Mouse (Mus musculus): Measurements from ENCODE around the gene Acap3. TPM values are rescaled to one million over a fixed set of nuclear protein-coding genes. Genes with fewer than 3 reads are reported as not detected.

The Acap3 gene
- polyA plus RNA-seq, 1 experiment from 2014 or later: 54.6 TPM

- Histone ChIP-seq H3K9ac (replicated peaks) (no peak overlapping the region), H3K4me1 (no peaks in the 10 kb centered on the region), H3K36me3 (peaks cover 90% of the 10 kb centered on the region), H3K9me3 (no peaks in the 10 kb centered on the region), H3K4me2 (replicated peaks) (no peak overlapping the region), H3K27ac (replicated peaks) (no peak overlapping the region), H3K27me3 (no peaks in the 10 kb centered on the region), H3K4me3 (no peak overlapping the region)
- no peak for ATAC-seq (ENCODE audit: low FRiP score, low read depth)
- 97% methylated on average over 13 of the region's 13 CpGs for WGBS
Measured at GRCm38 (mm10) chr4:155903246-155903645, 11.6 kb downstream of the Acap3 start.

GRCm38 (mm10) chr4:155904318-155905102 is 12.9 kb downstream of the Acap3 start:
- H3K9ac ChIP-seq (replicated peaks): no peak overlapping the region
- H3K27ac ChIP-seq (replicated peaks): no peak overlapping the region
- H3K4me2 ChIP-seq (replicated peaks): no peak overlapping the region
- H3K27me3 ChIP-seq: no peaks in the 10 kb centered on the region
- peaks cover 77% of the 10 kb centered on the region for H3K36me3 ChIP-seq
- no peak for ATAC-seq (ENCODE audit: low FRiP score, low read depth)
- no peaks in the 10 kb centered on the region for H3K9me3 ChIP-seq
- no peak overlapping the region for H3K4me3 ChIP-seq
- no peaks in the 10 kb centered on the region for H3K4me1 ChIP-seq
- 94% methylated on average over 12 of the region's 13 CpGs for WGBS

- WGBS: 86% methylated on average over 12 of the region's 13 CpGs
- H3K36me3 ChIP-seq: peaks cover 66% of the 10 kb centered on the region
Measured at GRCm38 (mm10) chr4:155905634-155906033, 14.0 kb downstream of the Acap3 start.

GRCm38 (mm10) chr4:155906125-155906524 is 14.5 kb downstream of the Acap3 start:
- no peaks in the 10 kb centered on the region for H3K4me1 ChIP-seq
- no peak overlapping the region for H3K4me2 ChIP-seq (replicated peaks)
- WGBS: 81% methylated on average over 9 of the region's 9 CpGs
- ATAC-seq (ENCODE audit: low FRiP score, low read depth): no peak
- H3K27me3 ChIP-seq: no peaks in the 10 kb centered on the region
- H3K36me3 ChIP-seq: peaks cover 61% of the 10 kb centered on the region
- H3K9me3 ChIP-seq: no peaks in the 10 kb centered on the region
- H3K9ac ChIP-seq (replicated peaks): no peak overlapping the region
- H3K27ac ChIP-seq (replicated peaks): no peak overlapping the region
- H3K4me3 ChIP-seq: no peak overlapping the region

More at GRCm38 (mm10) chr4:155905634-155906033, 14.0 kb downstream of the Acap3 start:
- Histone ChIP-seq H3K9ac (replicated peaks) (no peak overlapping the region), H3K27me3 (no peaks in the 10 kb centered on the region), H3K4me2 (replicated peaks) (no peak overlapping the region), H3K4me1 (no peaks in the 10 kb centered on the region), H3K4me3 (no peak overlapping the region), H3K9me3 (no peaks in the 10 kb centered on the region), H3K27ac (replicated peaks) (no peak overlapping the region)
- no peak for ATAC-seq (ENCODE audit: low FRiP score, low read depth)

GRCm38 (mm10) chr4:155907003-155907402 is 15.4 kb downstream of the Acap3 start:
- H3K4me3 ChIP-seq: no peak overlapping the region
- 86% methylated on average over 11 of the region's 11 CpGs for WGBS
- H3K27ac ChIP-seq (replicated peaks): no peak overlapping the region
- H3K9me3 ChIP-seq: no peaks in the 10 kb centered on the region
- no peak overlapping the region for H3K4me2 ChIP-seq (replicated peaks)
- H3K9ac ChIP-seq (replicated peaks): no peak overlapping the region
- H3K27me3 ChIP-seq: no peaks in the 10 kb centered on the region
- no peaks in the 10 kb centered on the region for H3K4me1 ChIP-seq
- peaks cover 52% of the 10 kb centered on the region for H3K36me3 ChIP-seq
- ATAC-seq (ENCODE audit: low FRiP score, low read depth): no peak

GRCm38 (mm10) chr4:155908281-155908680 is 16.7 kb downstream of the Acap3 start:
- whole genome bisulfite sequencing: 80% methylated on average over 7 of the region's 7 CpGs
- H3K27me3 ChIP-seq: no peaks in the 10 kb centered on the region
- H3K4me1 ChIP-seq: no peaks in the 10 kb centered on the region
- H3K4me2 ChIP-seq (replicated peaks): no peak overlapping the region
- peaks cover 39% of the 10 kb centered on the region for H3K36me3 ChIP-seq
- no peak overlapping the region for H3K9ac ChIP-seq (replicated peaks)
- no peaks in the 10 kb centered on the region for H3K9me3 ChIP-seq
- H3K4me3 ChIP-seq: no peak overlapping the region
- no peak overlapping the region for H3K27ac ChIP-seq (replicated peaks)
- no peak for ATAC-seq (ENCODE audit: low FRiP score, low read depth)

GRCm38 (mm10) chr4:155908751-155909150 is 17.1 kb downstream of the Acap3 start:
- 85% methylated on average over 4 of the region's 4 CpGs for WGBS
- H3K9ac ChIP-seq (replicated peaks): no peak overlapping the region
- H3K4me2 ChIP-seq (replicated peaks): no peak overlapping the region
- no peaks in the 10 kb centered on the region for H3K4me1 ChIP-seq
- H3K4me3 ChIP-seq: no peak overlapping the region
- H3K27me3 ChIP-seq: no peaks in the 10 kb centered on the region
- no peaks in the 10 kb centered on the region for H3K9me3 ChIP-seq
- no peak for ATAC-seq (ENCODE audit: low FRiP score, low read depth)
- H3K36me3 ChIP-seq: peaks cover 35% of the 10 kb centered on the region
- H3K27ac ChIP-seq (replicated peaks): no peak overlapping the region

- no peak overlapping the region for H3K4me2 ChIP-seq (replicated peaks)
- H3K27ac ChIP-seq (replicated peaks): no peak overlapping the region
- H3K36me3 ChIP-seq: no peaks in the 10 kb centered on the region
- H3K27me3 ChIP-seq: no peaks in the 10 kb centered on the region
- no peak overlapping the region for H3K9ac ChIP-seq (replicated peaks)
- no peak for ATAC-seq (ENCODE audit: low FRiP score, low read depth)
- 71% methylated on average over 1 of the region's 1 CpGs for WGBS
- H3K4me1 ChIP-seq: no peaks in the 10 kb centered on the region
- H3K9me3 ChIP-seq: no peaks in the 10 kb centered on the region
- no peak overlapping the region for H3K4me3 ChIP-seq
Measured at GRCm38 (mm10) chr4:155932031-155932430, 40.4 kb downstream of the Acap3 start.

- peak overlapping the region; percentile 90 for H3K9ac ChIP-seq (replicated peaks)
- ATAC-seq (ENCODE audit: low FRiP score, low read depth): peak; percentile 11; the same call in 1 of the 2 replicates
- peaks cover 21% of the 10 kb centered on the region for H3K4me1 ChIP-seq
- under 1% methylated on average over 17 of the region's 17 CpGs for WGBS
- H3K4me2 ChIP-seq (replicated peaks): peak overlapping the region; percentile 90
- H3K27me3 ChIP-seq: 0 out of 2 replicates have a peak, but pooled peaks cover 6% of the 10 kb centered on the region
- H3K4me3 ChIP-seq: peak overlapping the region; percentile 99
- no peaks in the 10 kb centered on the region for H3K9me3 ChIP-seq
- H3K27ac ChIP-seq (replicated peaks): peak overlapping the region; percentile 80
- peaks cover 23% of the 10 kb centered on the region for H3K36me3 ChIP-seq
Measured at GRCm38 (mm10) chr4:155943049-155943452, 51.4 kb downstream of the Acap3 start.

- H3K27me3 ChIP-seq: 0 out of 2 replicates have a peak, but pooled peaks cover 6% of the 10 kb centered on the region
- peaks cover 21% of the 10 kb centered on the region for H3K4me1 ChIP-seq
- under 1% methylated on average over 76 of the region's 85 CpGs for WGBS
- peaks cover 24% of the 10 kb centered on the region for H3K36me3 ChIP-seq
- H3K9ac ChIP-seq (replicated peaks): peak within 1 kb of the TSS; percentile 90
- no peaks in the 10 kb centered on the region for H3K9me3 ChIP-seq
- peak; percentile 99 for ATAC-seq (ENCODE audit: low FRiP score, low read depth)
- peak within 1 kb of the TSS; percentile 80 for H3K27ac ChIP-seq (replicated peaks)
- peak within 1 kb of the TSS; percentile 90 for H3K4me2 ChIP-seq (replicated peaks)
- H3K4me3 ChIP-seq: peak within 1 kb of the TSS; percentile 99
Measured at GRCm38 (mm10) chr4:155943534-155944249, 52.1 kb downstream of the Acap3 start, which contains the start of gene Ube2j2. Gene Ube2j2, plus strand, starts transcription at chr4:155943831.

GRCm38 (mm10) chr4:155944271-155944670 is 52.6 kb downstream of the Acap3 start:
- H3K4me1 ChIP-seq: peaks cover 21% of the 10 kb centered on the region

GRCm38 (mm10) chr4:155947094-155947493 is 55.5 kb downstream of the Acap3 start:
- no peak overlapping the region for H3K9ac ChIP-seq (replicated peaks)
- H3K36me3 ChIP-seq: peaks cover 56% of the 10 kb centered on the region
- no peaks in the 10 kb centered on the region for H3K9me3 ChIP-seq
- H3K4me2 ChIP-seq (replicated peaks): no peak overlapping the region
- ATAC-seq (ENCODE audit: low FRiP score, low read depth): no peak
- H3K27me3 ChIP-seq: 0 out of 2 replicates have a peak, but pooled peaks cover 6% of the 10 kb centered on the region
- H3K27ac ChIP-seq (replicated peaks): no peak overlapping the region
- no peak overlapping the region for H3K4me3 ChIP-seq
- peaks cover 21% of the 10 kb centered on the region for H3K4me1 ChIP-seq

More at GRCm38 (mm10) chr4:155944271-155944670, 52.6 kb downstream of the Acap3 start:
- H3K4me3 ChIP-seq: peak overlapping the region; percentile 99
- H3K27me3 ChIP-seq: 0 out of 2 replicates have a peak, but pooled peaks cover 6% of the 10 kb centered on the region
- peak overlapping the region; percentile 80 for H3K27ac ChIP-seq (replicated peaks)
- H3K9ac ChIP-seq (replicated peaks): peak overlapping the region; percentile 90
- no peak for ATAC-seq (ENCODE audit: low FRiP score, low read depth)
- H3K4me2 ChIP-seq (replicated peaks): peak overlapping the region; percentile 90
- peaks cover 29% of the 10 kb centered on the region for H3K36me3 ChIP-seq
- WGBS: under 1% methylated on average over 17 of the region's 17 CpGs
- no peaks in the 10 kb centered on the region for H3K9me3 ChIP-seq

All from midbrain, embryonic 12.5 days (tissue).